Mouse (Mus musculus): ENCODE results near the gene Plekhd1.

DNA sequence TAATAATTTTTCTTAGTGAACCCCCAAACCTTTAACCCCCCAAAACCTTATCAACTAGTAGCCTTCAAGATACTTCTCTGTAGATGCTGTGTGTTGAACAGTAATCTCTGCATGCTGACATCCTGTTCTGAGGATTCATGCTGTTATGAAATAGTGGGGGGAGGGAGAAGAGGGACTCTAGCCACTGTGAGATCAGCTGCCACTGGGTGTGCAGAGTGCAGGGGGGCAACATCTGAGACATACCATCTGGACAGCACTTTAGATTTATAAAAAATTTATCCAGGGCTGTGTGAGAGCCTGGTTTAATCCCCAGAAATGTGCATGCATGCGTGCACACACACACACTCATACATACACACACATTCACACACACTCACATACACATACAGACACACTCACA, 52.2 kb downstream of the Plekhd1 start:
- TF ChIP-seq POLR2A (IDR thresholded peaks at IDR 0.05; ENCODE audit: low read depth, low read length), result no peak
- TF ChIP-seq CTCF (IDR thresholded peaks at IDR 0.05; ENCODE audit: borderline replicate concordance, insufficient read depth, low read length), result no peak
